Mouse (Mus musculus) layer of hippocampus, postnatal 36 days (tissue): ENCODE data around the gene Jade3. TPM values are rescaled to one million over a fixed set of nuclear protein-coding genes. Genes with fewer than 3 reads are reported as not detected.
"Not testable (repeated sequence)": the region's sequence is repeated elsewhere in the genome, so short reads cannot be mapped to it uniquely, and the experiment has no call there.

ENCODE experiments used
- DNase-seq, 2 experiments: peaks; one replicate each; pipeline ENCODE4 v3.0.0; 2022
- total RNA-seq, 2 experiments: library from RNA; stranded (reverse); gene quantifications; 2 replicates each; pipeline ENCODE4 v1.2.3; 2021

Gene Jade3
- total RNA-seq: 1 to 10 TPM; 7.0 to 9.2 TPM

DNA sequence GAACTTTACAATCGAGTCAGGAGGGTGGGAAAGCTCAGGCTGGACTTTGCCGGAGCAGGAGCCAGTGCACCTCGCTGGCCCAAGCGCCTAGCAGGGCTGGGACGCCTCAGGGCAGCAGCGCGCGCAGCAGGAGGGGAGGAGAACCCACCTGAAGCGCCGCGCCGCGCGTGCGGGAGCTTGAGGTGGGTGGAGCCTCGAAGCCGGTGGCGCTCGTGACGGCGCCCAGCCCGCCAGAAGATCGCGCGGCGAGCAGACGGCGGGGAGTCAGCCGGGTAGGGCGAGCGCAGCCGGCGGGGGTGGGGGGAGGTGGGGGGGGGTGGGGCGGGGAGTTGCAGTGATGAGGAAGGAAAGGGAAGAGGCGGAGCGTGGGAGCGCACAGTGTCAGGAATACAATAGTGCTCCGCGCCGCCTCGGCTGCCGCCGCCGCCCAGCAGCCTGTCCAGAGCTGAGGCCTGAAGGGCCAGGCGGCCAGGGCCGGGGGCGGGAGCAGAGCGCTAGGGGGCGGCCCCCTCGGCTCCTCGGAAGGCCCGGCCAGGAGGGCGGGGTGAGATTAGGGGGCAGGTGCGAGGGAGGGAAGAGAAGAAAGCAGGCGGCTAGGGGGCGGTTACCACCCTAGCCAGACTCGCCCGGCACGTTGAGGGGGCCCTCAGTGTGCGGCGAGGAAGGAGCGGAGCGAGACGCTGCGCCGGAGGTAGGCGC lies at the start of gene Jade3:
Gene Jade3, plus strand, starts transcription at position 549 of the 699 bp plus-strand sequence.
- DNase-seq: peak; percentile 56 to 61

- no peak for DNase-seq
Measured at GRCm38 (mm10) chrX:20379347-20380014, 46.0 kb upstream of the Jade3 start.

- no peak for DNase-seq
Measured at GRCm38 (mm10) chrX:20382260-20382659, 43.2 kb upstream of the Jade3 start.

DNA sequence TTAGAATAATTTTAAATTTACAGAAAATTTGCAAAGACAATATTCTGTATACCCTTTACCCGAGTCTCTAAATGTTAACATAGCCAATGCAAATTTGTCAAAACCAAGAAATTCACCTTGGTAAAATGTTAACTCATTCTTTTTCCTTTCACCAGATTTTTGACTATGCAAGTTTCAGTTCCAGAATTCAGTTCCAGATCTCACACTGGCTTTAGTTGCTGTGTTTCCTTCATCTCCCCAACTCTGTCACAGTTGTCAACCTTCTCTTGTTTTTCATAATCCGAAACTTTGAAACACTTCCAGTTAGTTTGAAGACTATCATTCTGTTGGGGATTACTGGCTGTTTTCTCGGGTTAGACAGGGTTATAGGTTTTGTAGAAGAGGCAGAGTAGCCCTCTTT lies 38.5 kb upstream of the Jade3 start:
- no peak for DNase-seq

DNA sequence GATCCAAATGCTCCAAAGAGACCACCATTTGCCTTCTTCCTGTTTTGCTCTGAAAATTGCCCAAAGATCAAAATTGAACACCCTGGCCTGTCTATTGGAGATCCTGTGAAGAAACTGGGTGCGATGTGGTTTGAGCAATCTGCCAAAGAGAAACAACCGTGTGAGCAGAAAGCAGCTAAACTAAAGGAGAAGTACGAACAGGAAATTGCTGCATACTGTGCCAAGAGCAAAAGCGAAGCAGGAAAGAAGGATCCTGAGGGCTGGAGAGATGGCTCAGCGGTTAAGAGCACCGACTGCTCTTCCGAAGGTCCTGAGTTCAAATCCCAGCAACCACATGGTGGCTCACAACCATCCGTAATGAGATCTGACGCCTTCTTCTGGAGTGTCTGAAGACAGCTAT lies 33.5 kb upstream of the Jade3 start:
- not testable (repeated sequence) for DNase-seq

- DNase-seq: no peak
Measured at GRCm38 (mm10) chrX:20392942-20393341, 32.5 kb upstream of the Jade3 start.

GRCm38 (mm10) chrX:20404068-20404467 lies 21.4 kb upstream of the Jade3 start:
- DNase-seq: no peak

GRCm38 (mm10) chrX:20406909-20407308 lies 18.6 kb upstream of the Jade3 start:
- DNase-seq: no peak

GRCm38 (mm10) chrX:20407676-20408075 lies 17.8 kb upstream of the Jade3 start:
- DNase-seq: no peak

DNA sequence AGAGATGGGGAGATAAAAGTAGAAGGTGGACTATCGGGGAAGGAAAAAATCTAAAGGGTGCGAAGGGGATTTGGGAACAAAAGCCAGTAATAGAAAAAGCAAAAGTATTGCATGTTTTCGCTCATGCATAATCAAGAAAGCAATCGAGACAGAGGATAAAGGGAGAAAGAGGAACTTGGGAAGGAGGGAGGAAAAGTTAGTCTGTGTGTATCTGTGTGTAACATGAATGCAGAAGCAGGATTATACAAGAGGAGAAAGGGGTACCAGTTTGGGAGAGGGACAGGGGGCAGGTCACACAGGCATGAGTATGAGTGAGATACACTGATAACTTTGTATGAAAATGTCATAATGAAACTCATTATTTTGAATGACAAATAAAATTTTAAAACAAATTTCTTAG lies 14.1 kb upstream of the Jade3 start:
- no peak for DNase-seq

- no peak for DNase-seq
Measured at GRCm38 (mm10) chrX:20412221-20412620, 13.3 kb upstream of the Jade3 start.

DNA sequence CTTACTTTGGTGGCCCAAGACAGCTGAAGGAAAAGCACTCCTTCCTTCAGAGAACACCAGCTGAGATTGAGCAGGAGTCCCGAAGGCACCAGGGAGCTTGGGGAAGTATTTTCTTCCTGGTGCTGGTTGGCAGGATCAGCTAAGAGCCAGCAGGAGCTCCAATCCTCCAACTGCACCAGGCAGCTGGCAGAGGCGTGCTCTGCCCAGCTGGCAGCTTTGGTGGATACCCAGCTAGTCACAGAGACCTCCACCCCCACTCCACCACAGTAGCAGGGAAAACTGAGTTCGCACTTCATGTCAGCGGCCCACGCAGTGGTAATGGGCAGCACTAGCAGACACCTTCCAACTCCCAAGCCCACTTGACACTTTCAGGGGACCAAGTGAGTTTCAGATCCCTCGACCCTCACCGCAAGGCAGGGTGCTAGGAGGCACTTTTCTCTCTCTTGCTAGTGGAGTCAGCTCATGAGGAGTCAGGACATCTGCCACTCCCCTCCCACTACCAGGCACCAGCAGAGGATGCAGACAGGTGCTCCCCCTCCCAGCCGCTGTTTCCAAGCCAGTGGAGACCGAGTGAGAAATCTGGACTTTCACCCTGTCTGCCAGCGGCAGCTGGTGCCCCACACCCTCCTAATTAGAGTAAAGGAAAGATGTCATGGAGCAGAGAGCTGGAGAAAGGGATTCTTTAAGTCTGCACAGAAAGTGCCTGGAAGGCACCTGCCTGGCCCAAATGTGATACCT lies 10.4 kb upstream of the Jade3 start:
- DNase-seq: peak; percentile 31 to 37

- DNase-seq: no peak
Measured at GRCm38 (mm10) chrX:20418461-20418860, 7.0 kb upstream of the Jade3 start.

GRCm38 (mm10) chrX:20419536-20419935 lies 6.0 kb upstream of the Jade3 start:
- no peak for DNase-seq

GRCm38 (mm10) chrX:20425839-20426449 lies 456 bp downstream of the Jade3 start:
- DNase-seq: peak; percentile 7 to 8

- DNase-seq: no peak
Measured at GRCm38 (mm10) chrX:20483213-20483612, 57.7 kb downstream of the Jade3 start.

GRCm38 (mm10) chrX:20497682-20498081 lies 72.2 kb downstream of the Jade3 start:
- DNase-seq: no peak

DNA sequence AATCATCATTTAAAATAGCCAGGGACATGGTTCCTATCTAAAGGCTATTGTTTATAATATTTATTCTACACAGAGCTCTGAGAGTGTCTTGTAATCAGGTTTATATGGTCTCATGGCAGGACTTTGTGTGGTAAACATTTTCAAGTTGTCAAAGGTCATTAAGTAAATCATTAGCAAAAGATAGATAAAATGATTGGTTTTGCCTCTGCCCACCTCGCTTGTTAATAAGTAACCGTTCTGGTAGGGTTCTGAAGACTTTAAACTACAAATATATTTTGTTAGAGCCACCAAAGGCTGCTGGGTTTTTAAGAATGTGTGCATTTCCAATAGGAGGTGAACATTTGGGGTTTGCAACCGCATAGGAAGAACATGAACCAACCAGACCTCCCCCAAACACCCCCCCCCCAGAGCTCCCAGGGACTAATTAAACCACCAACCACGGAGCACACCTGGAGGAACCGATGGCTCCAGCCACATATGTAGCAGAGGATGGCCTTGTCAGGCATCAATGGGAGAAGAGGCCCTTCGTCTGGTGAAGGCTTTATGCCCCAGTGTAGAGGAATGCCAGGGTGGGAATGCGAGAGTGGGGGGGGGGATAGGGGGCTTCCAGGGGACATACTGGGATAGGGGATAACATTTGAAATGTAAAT lies 94.9 kb downstream of the Jade3 start:
- no peak for DNase-seq

- DNase-seq: no peak
Measured at GRCm38 (mm10) chrX:20521578-20521977, 96.1 kb downstream of the Jade3 start.

- no peak for DNase-seq
Measured at GRCm38 (mm10) chrX:20532621-20533020, 107.1 kb downstream of the Jade3 start.

- DNase-seq: no peak
Measured at GRCm38 (mm10) chrX:20543867-20544266, 118.4 kb downstream of the Jade3 start.

- DNase-seq: no peak
Measured at GRCm38 (mm10) chrX:20547609-20548008, 122.1 kb downstream of the Jade3 start.
